ENCODE assay signal across 25 mouse cellular contexts in genomic region chr13:83045516-83045915, GRCm38 (mm10).
A peak's percentile ranks its signal among the peaks of the same experiment; 100 is the strongest.
DNase-seq lines count a peak whose midpoint lies in the region; ATAC-seq and TF ChIP-seq lines count a peak whose summit lies in the region.
"Had no signal": no experiment of that assay in that cellular context is flagged by ENCODE, and none has a peak within 500 bp of the region (broad histone marks: within the 10 kb centered on the region; RNA-seq: fewer than 3 reads in every experiment).

No protein-coding gene starts in this region.

- peak overlapping the region; percentile 1; the same call in 1 of the 2 replicates for H3K27ac ChIP-seq in spleen, adult 2 months (ENCODE audit: insufficient read depth, low read length)
- no peak overlapping the region for H3K27ac ChIP-seq in left cerebral cortex, adult 2 months
- H3K27ac ChIP-seq: embryonic facial prominence, embryonic 13.5 days; embryonic facial prominence, embryonic 15.5 days; forebrain, embryonic 13.5 days; forebrain, embryonic 15.5 days had no signal

- no peak for TF ChIP-seq CTCF in spleen, adult 2 months (IDR thresholded peaks at IDR 0.05; ENCODE audit: extremely low read depth, insufficient read depth, insufficient read length, insufficient replicate concordance)
- TF ChIP-seq CTCF in left cerebral cortex, adult 2 months (IDR thresholded peaks at IDR 0.05), result no peak

- peak in 1 of 2 experiments; percentile 20 for DNase-seq in spleen, adult 2 months (ENCODE audit: low read depth in 1 of 2, low spot score in 2 of 2)
- no peak for DNase-seq in spleen, postnatal 4 days (ENCODE audit: low spot score in 2 of 2)
- peak; percentile 48 to 52 for DNase-seq in B cell, adult 2 months
- DNase-seq in cerebellum, postnatal 36 days, result no peak
- DNase-seq in left cerebral cortex, adult 2 months (ENCODE audit: extremely low spot score in 1 of 2, low spot score in 2 of 2), result no peak
- DNase-seq: adrenal gland, adult 8-10 months; adrenal gland, postnatal 14 days; adrenal gland, postnatal 36 days; cerebellum, adult 11-12 months; cerebellum, adult 2 months; cerebellum, adult 9-10 months; cerebellum, postnatal 10 days; cerebellum, postnatal 25 days; embryo, embryonic 11 days; forebrain, postnatal 0 days had no signal

- no peaks in the 10 kb centered on the region for H3K27me3 ChIP-seq in spleen, adult 2 months (ENCODE audit: control insufficient read depth, insufficient read depth, low read length)
- H3K27me3 ChIP-seq: CH12.LX; embryonic facial prominence, embryonic 13.5 days; embryonic facial prominence, embryonic 15.5 days; forebrain, embryonic 13.5 days; forebrain, embryonic 15.5 days; Patski had no signal

- 53% methylated on average over 6 of the region's 6 CpGs for WGBS in spleen, adult 2 months

- no peak for TF ChIP-seq POLR2A in spleen, adult 2 months (IDR thresholded peaks at IDR 0.05; ENCODE audit: low read depth, low read length)

- intact Hi-C loops in left cerebral cortex, adult 2 months (cut with DNase I), result no loop called here

- no peaks in the 10 kb centered on the region for H3K36me3 ChIP-seq in spleen, adult 2 months (ENCODE audit: control insufficient read depth, insufficient read depth, low read length)
- H3K36me3 ChIP-seq: embryonic facial prominence, embryonic 13.5 days; embryonic facial prominence, embryonic 15.5 days; forebrain, embryonic 15.5 days; G1E had no signal

- H3K4me3 ChIP-seq in spleen, adult 2 months (ENCODE audit: extremely low read depth, insufficient read depth, insufficient read length), result no peak overlapping the region
- no peak overlapping the region for H3K4me3 ChIP-seq in left cerebral cortex, adult 2 months
- H3K4me3 ChIP-seq: embryonic facial prominence, embryonic 13.5 days; embryonic facial prominence, embryonic 15.5 days; forebrain, embryonic 13.5 days; forebrain, embryonic 15.5 days had no signal

- peak; percentile 82 for ATAC-seq in neutrophil, adult 5-6 weeks (ENCODE audit: extremely low read depth, insufficient number of reproducible peaks, low FRiP score, poor library complexity, severe bottlenecking)
- ATAC-seq: activated CD4-positive, CD25-positive, alpha-beta regulatory T cell, adult 4 months; CD4-positive, CD25-positive, alpha-beta regulatory T cell, adult 4 months; forebrain, embryonic 13.5 days; forebrain, embryonic 15.5 days; forebrain, postnatal 0 days; Patski had no signal

- peaks cover 17% of the 10 kb centered on the region for H3K4me1 ChIP-seq in spleen, adult 2 months (ENCODE audit: control insufficient read depth, insufficient read depth, insufficient read length)
- H3K4me1 ChIP-seq: embryonic facial prominence, embryonic 15.5 days; forebrain, embryonic 13.5 days; forebrain, embryonic 15.5 days had no signal

Comparison
In these comparisons a context has a peak if more than half of its experiments do, and no peak if none do; other contexts are left out.
1. DNase-seq: peak in B cell, adult 2 months (2 of 2); none in spleen, postnatal 4 days (0 of 2), cerebellum, postnatal 36 days (0 of 2) and left cerebral cortex, adult 2 months (0 of 2).